Mouse (Mus musculus): ENCODE results near the gene Cd209b. TPM values are rescaled to one million over a fixed set of nuclear protein-coding genes. Genes with fewer than 3 reads are reported as not detected.

Gene Cd209b
- not detected in 2 replicates for polyA plus RNA-seq (2016; fragmentation: Nextera tagmentation; extraction: Ambion mirVana)

DNA sequence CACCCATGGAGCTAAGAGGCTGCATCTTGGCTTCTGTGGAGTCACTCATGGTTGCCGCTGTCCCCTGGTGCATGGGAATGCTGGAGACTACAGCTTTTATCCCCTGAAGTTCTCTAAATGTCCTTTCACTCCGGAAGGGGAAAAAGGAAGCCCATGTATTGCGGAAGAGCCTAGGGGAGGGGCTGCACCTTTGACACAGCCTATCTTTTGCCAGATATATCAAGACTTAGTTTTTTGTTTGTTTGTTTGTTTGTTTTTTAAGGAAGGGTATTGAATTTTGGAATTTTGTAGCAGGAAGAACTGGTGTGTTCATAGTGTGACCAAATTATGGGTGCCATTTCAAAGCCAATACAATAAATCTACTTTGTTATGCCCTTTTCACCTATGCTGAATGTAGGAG, at the start of gene Cd209b:
Cd209b (minus strand) TSS at position 101 of the 400 bp plus-strand sequence.
- DNase-seq (ENCODE audit: low spot score) = no peak
- Histone ChIP-seq H3K4me3 (no peak within 1 kb of the TSS), H3K9me3 (replicated peaks) (peaks cover 67% of the 10 kb centered on the region), H3K27ac (replicated peaks) (no peak within 1 kb of the TSS), H3K27me3 (ENCODE audit: low read depth, poor library complexity, severe bottlenecking) (no peaks in the 10 kb centered on the region), H3K4me1 (no peaks in the 10 kb centered on the region), H3K36me3 (no peaks in the 10 kb centered on the region)
- 91% methylated on average over 3 of the region's 3 CpGs for WGBS

DNA sequence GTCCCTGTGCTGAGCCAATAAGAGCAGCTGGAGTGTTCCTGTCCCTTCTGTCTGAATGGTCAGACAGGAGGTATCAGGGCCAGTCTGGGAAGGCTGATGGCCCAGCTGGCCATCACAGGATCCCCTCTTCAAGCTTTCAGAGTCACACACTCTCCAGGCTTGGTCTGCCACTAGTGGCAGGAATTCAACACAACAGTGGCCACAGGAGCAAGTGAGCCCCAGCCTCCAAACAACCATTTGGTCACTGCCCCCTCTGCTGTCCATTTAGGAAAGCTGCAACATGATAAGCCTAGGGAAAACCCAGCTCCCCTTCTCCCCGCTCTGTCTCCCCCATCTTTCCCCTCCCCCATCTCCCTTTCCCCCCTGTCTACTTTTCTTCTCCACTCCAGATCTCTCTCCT, 29.4 kb upstream of the Cd209b start:
- Histone ChIP-seq H3K4me3 (no peak overlapping the region), H3K27me3 (ENCODE audit: low read depth, poor library complexity, severe bottlenecking) (no peaks in the 10 kb centered on the region), H3K9me3 (replicated peaks) (peaks cover 63% of the 10 kb centered on the region), H3K27ac (replicated peaks) (no peak overlapping the region), H3K4me1 (no peaks in the 10 kb centered on the region), H3K36me3 (no peaks in the 10 kb centered on the region)
- WGBS = 65% methylated on average over 1 of the region's 1 CpGs
- no peak for DNase-seq (ENCODE audit: low spot score)

DNA sequence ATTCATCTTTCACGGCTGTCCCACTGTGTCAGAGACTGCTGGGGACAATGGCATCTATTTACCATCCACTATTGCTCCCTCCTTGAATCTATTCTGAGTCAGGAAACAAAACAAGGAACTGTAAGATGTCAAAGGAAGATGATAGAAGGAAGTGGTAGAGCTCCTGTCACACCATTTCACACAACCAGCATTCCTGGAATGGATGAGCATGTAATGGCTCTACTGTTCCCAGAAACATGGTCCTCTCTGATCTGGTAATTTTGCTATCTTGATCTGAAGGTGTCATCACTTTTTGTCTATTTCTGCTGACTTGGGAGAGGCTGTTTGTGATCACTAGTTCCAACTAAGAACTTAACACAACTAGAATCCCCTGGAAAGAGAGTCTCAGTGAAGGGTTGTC, 28.0 kb upstream of the Cd209b start, which contains the start of gene Cd209c:
Cd209c (minus strand) TSS at position 101 of the 400 bp plus-strand sequence.
- Histone ChIP-seq H3K4me1 (no peaks in the 10 kb centered on the region), H3K27me3 (ENCODE audit: low read depth, poor library complexity, severe bottlenecking) (no peaks in the 10 kb centered on the region), H3K27ac (replicated peaks) (no peak within 1 kb of the TSS), H3K9me3 (replicated peaks) (peaks cover 55% of the 10 kb centered on the region), H3K4me3 (no peak within 1 kb of the TSS), H3K36me3 (no peaks in the 10 kb centered on the region)
- no peak for DNase-seq (ENCODE audit: low spot score)
- 78% methylated on average over 1 of the region's 1 CpGs for WGBS

DNA sequence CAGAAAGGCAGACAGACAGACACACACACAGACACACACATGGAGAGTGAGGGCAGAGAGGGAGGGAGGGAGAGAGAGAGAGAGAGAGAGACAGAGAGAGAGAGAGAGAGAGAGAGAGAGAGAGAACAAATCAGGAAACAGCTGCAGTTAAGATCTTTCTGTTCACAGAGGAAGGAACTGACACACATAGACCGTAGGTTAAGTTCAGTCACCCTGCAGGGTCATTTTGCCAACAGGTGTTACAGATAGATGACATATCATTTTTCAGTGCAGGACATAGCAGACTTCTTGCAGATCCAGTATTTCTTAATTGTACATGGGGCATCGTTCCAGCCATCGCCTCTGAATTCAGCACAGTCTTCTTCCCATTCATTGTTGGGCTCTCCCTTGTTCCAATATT, 13.4 kb upstream of the Cd209b start:
- DNase-seq (ENCODE audit: low spot score) = no peak
- H3K9me3 ChIP-seq (replicated peaks) = peaks cover 92% of the 10 kb centered on the region

DNA sequence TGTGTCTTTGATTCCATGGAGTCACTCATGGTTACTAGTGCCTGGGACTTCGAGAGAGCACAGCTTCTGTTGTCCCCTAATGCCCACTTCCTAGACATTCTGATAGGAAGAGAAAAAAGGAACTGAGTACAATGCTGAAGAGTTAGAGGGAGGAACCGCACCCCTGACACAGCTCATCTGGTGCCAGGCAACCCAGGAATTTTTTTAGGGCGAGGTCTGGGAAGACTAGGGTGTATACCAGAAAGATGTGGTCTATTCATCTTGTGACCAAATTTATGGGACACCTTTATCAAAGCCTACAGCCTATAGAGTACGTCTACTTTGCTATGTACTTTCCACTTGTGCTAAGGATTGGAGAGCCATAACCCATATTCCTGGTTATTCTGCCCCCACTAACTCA, 48.2 kb downstream of the Cd209b start, which contains the start of gene Cd209d:
Cd209d (minus strand) TSS at position 101 of the 400 bp plus-strand sequence.
- Histone ChIP-seq H3K27ac (replicated peaks) (no peak within 1 kb of the TSS), H3K36me3 (no peaks in the 10 kb centered on the region), H3K4me3 (no peak within 1 kb of the TSS), H3K27me3 (ENCODE audit: low read depth, poor library complexity, severe bottlenecking) (no peaks in the 10 kb centered on the region), H3K9me3 (replicated peaks) (peaks cover 68% of the 10 kb centered on the region), H3K4me1 (no peaks in the 10 kb centered on the region)
- WGBS = 86% methylated on average over 4 of the region's 4 CpGs
- no peak for DNase-seq (ENCODE audit: low spot score)

More for the DNA sequence above, 13.4 kb upstream of the Cd209b start:
- no peaks in the 10 kb centered on the region for H3K36me3 ChIP-seq
- H3K4me1 ChIP-seq = no peaks in the 10 kb centered on the region
- no peak overlapping the region for H3K4me3 ChIP-seq
- WGBS = 96% methylated on average over 3 of the region's 3 CpGs
- H3K27me3 ChIP-seq (ENCODE audit: low read depth, poor library complexity, severe bottlenecking) = no peaks in the 10 kb centered on the region
- H3K27ac ChIP-seq (replicated peaks) = no peak overlapping the region

DNA sequence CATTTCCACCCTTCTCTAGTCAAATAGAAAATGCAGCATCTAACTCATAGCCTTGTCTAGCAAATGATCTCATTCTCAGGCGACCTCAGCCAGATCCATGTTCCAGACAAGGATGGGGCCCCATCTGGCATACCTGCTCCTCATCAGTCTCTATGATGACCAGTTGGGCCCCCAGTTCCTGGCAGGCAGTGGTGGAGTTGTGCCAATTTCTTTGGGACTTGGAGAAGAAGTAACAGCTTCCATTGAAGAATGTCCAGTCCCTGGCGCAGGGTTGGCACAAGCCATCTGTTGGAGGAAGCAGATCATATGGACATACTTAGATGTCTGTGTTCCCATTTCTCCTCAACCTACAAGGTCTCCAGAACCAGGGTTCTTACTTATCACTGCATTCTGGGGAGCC, 50.5 kb downstream of the Cd209b start:
- 72% methylated on average over 2 of the region's 2 CpGs for WGBS
- H3K4me3 ChIP-seq = no peak overlapping the region
- H3K4me1 ChIP-seq = no peaks in the 10 kb centered on the region
- no peaks in the 10 kb centered on the region for H3K27me3 ChIP-seq (ENCODE audit: low read depth, poor library complexity, severe bottlenecking)
- no peak for DNase-seq (ENCODE audit: low spot score)
- H3K9me3 ChIP-seq (replicated peaks) = peaks cover 76% of the 10 kb centered on the region
- H3K27ac ChIP-seq (replicated peaks) = no peak overlapping the region
- no peaks in the 10 kb centered on the region for H3K36me3 ChIP-seq

Other genes starting within 250 kb of the Cd209b start
- gene Fcer2a, start 232.7 kb downstream of the Cd209b start, polyA plus RNA-seq (2016; fragmentation: Nextera tagmentation; extraction: Ambion mirVana) = 0.11 and 0.22 TPM in 2 replicates
- gene Clec4g, start 206.2 kb downstream of the Cd209b start, polyA plus RNA-seq (2016; fragmentation: Nextera tagmentation; extraction: Ambion mirVana) = 0.09 and 0.26 TPM in 2 replicates
- gene Cd209a, start 177.9 kb downstream of the Cd209b start, polyA plus RNA-seq (2016; fragmentation: Nextera tagmentation; extraction: Ambion mirVana) = not detected in 2 replicates
- not detected in 2 replicates for gene Cd209e, start 72.5 kb downstream of the Cd209b start, polyA plus RNA-seq (2016; fragmentation: Nextera tagmentation; extraction: Ambion mirVana)
- gene Cd209d, start 48.3 kb downstream of the Cd209b start, polyA plus RNA-seq (2016; fragmentation: Nextera tagmentation; extraction: Ambion mirVana) = not detected in 2 replicates
- 0.25 and 0.31 TPM in 2 replicates for gene Cd209c, start 27.9 kb upstream of the Cd209b start, polyA plus RNA-seq (2016; fragmentation: Nextera tagmentation; extraction: Ambion mirVana)
- gene Cd209f, start 179.0 kb upstream of the Cd209b start, polyA plus RNA-seq (2016; fragmentation: Nextera tagmentation; extraction: Ambion mirVana) = not detected in 2 replicates
- not detected in 2 replicates for gene Cd209g, start 207.3 kb upstream of the Cd209b start, polyA plus RNA-seq (2016; fragmentation: Nextera tagmentation; extraction: Ambion mirVana)
- gene Evi5l, start 239.7 kb upstream of the Cd209b start, polyA plus RNA-seq (2016; fragmentation: Nextera tagmentation; extraction: Ambion mirVana) = 24.9 and 38.1 TPM in 2 replicates